Mouse (Mus musculus) olfactory bulb, adult 2 months (tissue): ENCODE measurements around the gene Sap30l.

Experiments used
- CTCF ChIP-seq: fragments of 200-500 bp; IDR thresholded peaks from 2 replicates; pipeline ENCODE4 v1.5.1; 2012; ENCODE audit warnings: low read depth, mild to moderate bottlenecking, low read length, moderate library complexity; ENCODE audit not compliant: insufficient read depth
- POLR2A ChIP-seq: fragments of 200-500 bp; IDR thresholded peaks from 2 replicates; pipeline ENCODE4 v1.6.1; 2012; ENCODE audit warnings: mild to moderate bottlenecking, low read depth, low read length, moderate library complexity; ENCODE audit not compliant: insufficient read depth

DNA sequence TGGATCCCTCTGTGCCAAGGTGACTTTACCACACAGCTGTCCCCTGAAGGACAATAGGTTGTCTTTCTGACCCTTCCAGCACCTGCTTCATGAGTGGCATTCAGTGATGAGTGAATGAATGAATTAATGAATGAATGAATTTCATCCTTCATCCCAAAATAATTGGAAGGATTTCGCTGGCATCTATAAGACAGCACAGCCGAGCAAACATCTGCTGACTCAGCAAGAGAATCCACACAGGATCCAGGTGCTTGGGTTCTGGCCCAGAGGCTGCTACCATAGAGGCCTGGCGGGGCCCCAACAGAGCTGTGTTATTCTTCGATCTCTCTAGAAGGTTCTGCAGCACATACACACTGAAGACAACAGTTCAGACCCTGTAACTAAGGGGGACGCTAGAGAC, 30.7 kb upstream of the Sap30l start:
- TF ChIP-seq CTCF, result no peak
- no peak for TF ChIP-seq POLR2A
